Mouse (Mus musculus) ES-Bruce4 (cell line): ENCODE measurements around the gene Smpdl3b. TPM values are rescaled to one million over a fixed set of nuclear protein-coding genes. Genes with fewer than 3 reads are reported as not detected.
"Not testable (repeated sequence)": the region's sequence is repeated elsewhere in the genome, so short reads cannot be mapped to it uniquely, and the experiment has no call there.

Experiments used
- H3K27ac ChIP-seq: 2 replicates; pipeline ENCODE4 v1.5.1; 2012; ENCODE audit warnings: low read length, inconsistent platforms; ENCODE audit not compliant: insufficient read depth
- H3K27me3 ChIP-seq: 2 replicates; pipeline ENCODE4 v1.6.1; 2012; ENCODE audit warnings: mild to moderate bottlenecking, low read length, inconsistent platforms; ENCODE audit not compliant: control insufficient read depth, poor library complexity, insufficient read depth, severe bottlenecking
- H3K36me3 ChIP-seq: 2 replicates; pipeline ENCODE4 v1.6.1; 2012; ENCODE audit warnings: inconsistent platforms, mild to moderate bottlenecking, low read length, moderate library complexity; ENCODE audit not compliant: control insufficient read depth, poor library complexity, insufficient read depth, severe bottlenecking
- H3K4me1 ChIP-seq: one replicate; pipeline ENCODE4 v1.8.1; 2011; ENCODE audit warnings: low read length; ENCODE audit not compliant: control insufficient read depth, insufficient read depth
- H3K4me3 ChIP-seq: 2 replicates; pipeline ENCODE4 v1.5.1; 2011; ENCODE audit warnings: low read depth, mild to moderate bottlenecking, low read length
- H3K9ac ChIP-seq: 2 replicates; pipeline ENCODE4 v1.6.1; 2012; ENCODE audit warnings: low read depth, mild to moderate bottlenecking, inconsistent platforms; ENCODE audit not compliant: poor library complexity, severe bottlenecking
- H3K9me3 ChIP-seq: replicated peaks from 2 replicates; pipeline ENCODE4 v1.6.1; 2012; ENCODE audit warnings: mild to moderate bottlenecking, low read length, inconsistent platforms; ENCODE audit not compliant: control insufficient read depth, poor library complexity, insufficient read depth, severe bottlenecking
- CTCF ChIP-seq: IDR thresholded peaks from one replicate; pipeline ENCODE4 v1.8.1; 2011; ENCODE audit warnings: low read depth, low read length
- EP300 ChIP-seq: IDR thresholded peaks from 2 replicates; pipeline ENCODE4 v1.6.1; 2011; ENCODE audit warnings: low read depth, low read length; ENCODE audit not compliant: insufficient read depth
- POLR2A ChIP-seq: IDR thresholded peaks from one replicate; pipeline ENCODE4 v1.8.1; 2011; ENCODE audit warnings: low read length; ENCODE audit not compliant: insufficient read depth
- polyA plus RNA-seq: library from polyadenylated mRNA; stranded (reverse); fragments of >200 nt; gene quantifications from 2 replicates; pipeline ENCODE4 v1.2.4, GENCODE M21; 2011; ENCODE audit warnings: low read depth; ENCODE audit not compliant: missing spikeins, insufficient read depth, insufficient read length

The Smpdl3b gene
- polyA plus RNA-seq, 1 experiment, result 6.4 TPM

- Histone ChIP-seq H3K9me3 (no peaks in the 10 kb centered on the region), H3K27ac (no peak overlapping the region), H3K9ac (no peak overlapping the region), H3K4me3 (no peak overlapping the region), H3K27me3 (no peaks in the 10 kb centered on the region), H3K36me3 (no peaks in the 10 kb centered on the region), H3K4me1 (no peaks in the 10 kb centered on the region)
- TF ChIP-seq CTCF (no peak), EP300 (no peak), POLR2A (no peak)
These were observed 40.4 kb upstream of the Smpdl3b start for GRCm38 (mm10) chr4:132797461-132797860.

GRCm38 (mm10) chr4:132796196-132796886, 39.3 kb upstream of the Smpdl3b start, which contains the start of gene Themis2:
Themis2 (minus strand) TSS chr4:132796387.
- Histone ChIP-seq H3K9me3 (no peaks in the 10 kb centered on the region), H3K4me1 (no peaks in the 10 kb centered on the region), H3K27ac (no peak within 1 kb of the TSS), H3K27me3 (no peaks in the 10 kb centered on the region), H3K36me3 (no peaks in the 10 kb centered on the region), H3K9ac (peak within 1 kb of the TSS; percentile 12; the same call in 1 of the 2 replicates), H3K4me3 (peak within 1 kb of the TSS; percentile 81)
- TF ChIP-seq POLR2A, result no peak
- TF ChIP-seq EP300, result no peak
- TF ChIP-seq CTCF, result no peak

GRCm38 (mm10) chr4:132795171-132795570, 38.1 kb upstream of the Smpdl3b start:
- H3K9me3 ChIP-seq, result no peaks in the 10 kb centered on the region
- no peak overlapping the region for H3K27ac ChIP-seq
- no peak overlapping the region for H3K9ac ChIP-seq
- no peaks in the 10 kb centered on the region for H3K4me1 ChIP-seq
- no peaks in the 10 kb centered on the region for H3K36me3 ChIP-seq
- TF ChIP-seq EP300 (no peak), POLR2A (no peak), CTCF (no peak)
- no peaks in the 10 kb centered on the region for H3K27me3 ChIP-seq
- H3K4me3 ChIP-seq, result no peak overlapping the region

DNA sequence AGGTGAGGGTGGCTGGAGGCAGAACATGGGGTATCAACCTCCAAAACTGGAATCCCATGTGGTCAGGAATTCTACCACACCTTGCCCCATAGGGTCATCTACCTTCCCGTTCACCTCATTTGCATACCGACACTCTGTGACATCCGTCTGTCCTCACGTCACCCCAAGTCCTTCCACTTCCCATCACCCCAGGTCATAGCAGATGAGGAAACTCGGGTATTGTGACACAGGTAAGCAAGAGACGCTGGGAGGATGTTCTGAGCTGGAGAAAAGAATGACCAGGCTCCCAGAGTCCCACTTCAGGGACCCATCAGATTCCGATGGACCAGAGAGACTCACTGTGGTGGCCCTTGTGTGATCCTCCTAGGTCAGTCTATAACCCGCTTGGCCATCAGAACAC, 37.7 kb upstream of the Smpdl3b start:
- H3K27ac ChIP-seq, result no peak overlapping the region
- TF ChIP-seq EP300 (no peak), CTCF (no peak)
- no peaks in the 10 kb centered on the region for H3K9me3 ChIP-seq
- no peaks in the 10 kb centered on the region for H3K36me3 ChIP-seq
- H3K27me3 ChIP-seq, result no peaks in the 10 kb centered on the region
- no peaks in the 10 kb centered on the region for H3K4me1 ChIP-seq
- no peak overlapping the region for H3K9ac ChIP-seq
- no peak overlapping the region for H3K4me3 ChIP-seq

DNA sequence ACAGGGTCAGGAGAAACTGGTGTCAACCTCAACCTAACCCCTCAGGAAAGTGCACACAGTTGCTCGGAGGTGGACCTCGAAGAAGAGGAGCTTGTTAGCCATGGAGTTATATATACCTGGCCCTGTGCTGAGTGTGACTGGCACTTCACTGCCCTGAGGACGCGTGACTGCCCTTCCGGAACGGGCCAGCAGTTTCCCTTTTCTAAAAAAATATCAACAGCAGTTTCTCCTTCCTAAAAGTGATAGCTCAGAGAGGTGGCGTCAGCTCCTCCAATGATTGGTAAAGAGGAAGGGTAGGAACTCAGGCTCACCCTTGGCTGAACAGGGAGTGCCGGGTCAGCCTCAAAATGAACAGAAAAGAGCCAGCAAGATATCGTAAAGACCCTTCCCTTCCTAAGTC, 37.0 kb upstream of the Smpdl3b start:
- Histone ChIP-seq H3K27me3 (no peaks in the 10 kb centered on the region), H3K9ac (no peak overlapping the region), H3K27ac (no peak overlapping the region), H3K9me3 (no peaks in the 10 kb centered on the region), H3K4me3 (no peak overlapping the region), H3K4me1 (no peaks in the 10 kb centered on the region), H3K36me3 (no peaks in the 10 kb centered on the region)
- TF ChIP-seq POLR2A, result no peak
- no peak for TF ChIP-seq EP300
- no peak for TF ChIP-seq CTCF

DNA sequence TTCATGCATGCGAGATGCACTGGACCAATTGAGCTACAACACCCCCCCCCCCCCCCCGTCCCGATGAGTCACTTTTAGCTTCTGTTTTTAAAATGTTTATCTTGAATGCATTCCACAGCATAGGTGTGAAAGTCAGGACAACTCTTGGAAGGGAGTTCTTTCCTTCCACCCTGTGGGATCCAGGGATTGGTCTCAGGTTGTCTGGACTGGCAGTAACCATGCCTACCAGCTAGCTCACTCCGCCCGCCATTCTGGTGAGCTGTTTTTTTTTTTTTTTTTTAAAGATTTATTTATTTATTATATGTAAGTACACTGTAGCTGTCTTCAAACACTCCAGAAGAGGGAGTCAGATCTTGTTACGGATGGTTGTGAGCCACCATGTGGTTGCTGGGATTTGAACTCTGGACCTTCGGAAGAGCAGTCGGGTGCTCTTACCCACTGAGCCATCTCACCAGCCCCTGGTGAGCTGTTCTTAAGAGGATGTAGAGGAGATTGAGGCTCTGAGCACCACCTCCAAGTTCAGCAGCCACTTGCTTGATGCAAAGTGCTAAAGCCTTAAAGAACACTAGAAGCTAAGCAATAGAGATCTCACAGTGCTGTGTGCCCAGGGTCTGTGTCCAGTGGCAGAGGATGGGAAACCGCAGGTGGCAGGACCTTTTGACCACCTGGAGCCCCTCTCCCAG, 36.4 kb upstream of the Smpdl3b start:
- not testable (repeated sequence) for H3K4me3 ChIP-seq, H3K27ac ChIP-seq, H3K4me1 ChIP-seq, H3K36me3 ChIP-seq, H3K9ac ChIP-seq, H3K27me3 ChIP-seq, H3K9me3 ChIP-seq
